Mouse (Mus musculus): ENCODE results near the gene Banp. TPM values are rescaled to one million over a fixed set of nuclear protein-coding genes. Genes with fewer than 3 reads are reported as not detected.

Gene Banp
- total RNA-seq, 2 experiments from 2014 or later, result 44.5 to 52.3 TPM

DNA sequence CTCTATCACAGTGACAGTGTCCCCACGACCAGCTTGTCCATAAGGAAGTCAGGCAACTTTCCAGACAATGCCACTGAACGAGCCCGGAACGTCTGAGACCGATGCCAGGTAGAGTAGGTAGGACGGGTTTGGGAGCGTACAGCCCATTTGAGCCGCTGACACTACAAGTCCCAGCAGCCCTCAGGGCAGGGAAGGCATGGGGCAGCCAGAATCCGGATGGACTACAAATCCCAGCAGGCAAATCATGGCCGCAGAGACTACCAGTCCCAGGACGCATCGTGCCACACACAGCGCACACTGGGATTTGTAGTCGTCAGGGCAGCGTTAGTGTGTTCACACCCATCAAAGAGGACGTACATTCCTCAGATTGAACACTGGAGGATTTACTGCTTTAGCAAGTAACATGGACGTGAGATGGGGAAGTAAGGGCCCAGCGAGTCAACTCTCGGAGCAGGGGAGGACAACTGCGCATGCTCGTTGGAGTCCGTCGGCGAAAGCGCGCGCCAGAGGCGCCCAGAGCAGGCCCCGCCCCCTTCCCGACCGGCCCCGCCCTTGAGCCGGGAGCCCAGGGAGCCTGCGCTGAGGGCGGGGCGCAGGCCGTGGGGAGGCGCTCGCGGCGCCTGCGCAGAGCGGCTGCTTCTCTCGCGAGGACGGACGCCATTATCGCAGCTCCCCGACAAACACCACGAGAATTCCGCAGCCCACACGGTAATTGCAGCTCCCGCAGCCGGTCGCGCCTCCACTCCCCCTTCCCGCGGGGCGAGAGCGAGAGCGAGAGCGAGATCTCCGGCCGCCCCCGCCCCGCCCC lies 595 bp downstream of the Banp start:
- peak; percentile 96 to 98 for DNase-seq (ENCODE audit: low spot score in 2 of 2)

- peak; percentile 39 to 51 for DNase-seq (ENCODE audit: low spot score in 2 of 2)
Measured at GRCm38 (mm10) chr8:121950749-121951655, 1.5 kb downstream of the Banp start.

GRCm38 (mm10) chr8:121951656-121952009 lies 2.1 kb downstream of the Banp start:
- DNase-seq (ENCODE audit: low spot score in 2 of 2), result no peak

GRCm38 (mm10) chr8:121952122-121952521 lies 2.6 kb downstream of the Banp start:
- no peak for DNase-seq (ENCODE audit: low spot score in 2 of 2)

GRCm38 (mm10) chr8:121952800-121953199 lies 3.2 kb downstream of the Banp start:
- no peak for DNase-seq (ENCODE audit: low spot score in 2 of 2)

DNA sequence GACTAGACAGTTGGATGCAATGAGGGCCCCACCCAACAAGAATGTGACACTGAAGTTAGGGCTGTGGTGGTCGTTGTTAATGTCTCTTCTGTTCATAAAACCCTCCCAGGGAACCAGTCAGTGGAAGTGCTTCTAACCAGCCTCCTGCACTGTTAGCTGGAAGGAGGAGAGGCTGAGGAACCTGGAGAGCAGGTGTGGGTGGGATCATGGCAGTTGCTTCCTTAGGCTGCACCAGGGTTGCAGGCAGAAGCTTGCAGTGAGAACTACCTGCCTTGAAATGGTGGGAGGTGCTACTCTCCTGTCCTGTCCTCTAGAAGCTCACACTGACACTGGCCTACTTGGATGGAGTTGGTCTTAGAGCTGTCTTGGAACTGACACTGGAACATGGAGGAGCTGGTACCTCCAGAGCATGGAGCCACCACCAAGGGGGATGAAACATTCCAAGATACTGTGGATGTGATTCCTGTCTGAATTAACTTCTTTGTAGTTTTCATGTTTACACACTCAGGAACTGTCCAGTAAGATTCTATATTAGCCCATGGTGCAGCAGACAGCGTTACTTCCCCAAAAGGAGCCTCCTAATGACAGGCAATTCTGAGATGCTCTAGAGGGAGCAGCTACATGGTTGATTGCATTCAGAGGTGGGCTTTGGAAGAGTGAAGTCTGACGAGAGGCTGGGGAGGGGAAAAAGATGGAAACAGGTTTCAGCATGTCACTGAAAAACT lies 4.4 kb downstream of the Banp start:
- DNase-seq (ENCODE audit: low spot score in 2 of 2), result no peak

GRCm38 (mm10) chr8:121954981-121955555 lies 5.5 kb downstream of the Banp start:
- DNase-seq (ENCODE audit: low spot score in 2 of 2), result no peak

GRCm38 (mm10) chr8:121955825-121956500 lies 6.4 kb downstream of the Banp start:
- DNase-seq (ENCODE audit: low spot score in 2 of 2), result no peak

DNA sequence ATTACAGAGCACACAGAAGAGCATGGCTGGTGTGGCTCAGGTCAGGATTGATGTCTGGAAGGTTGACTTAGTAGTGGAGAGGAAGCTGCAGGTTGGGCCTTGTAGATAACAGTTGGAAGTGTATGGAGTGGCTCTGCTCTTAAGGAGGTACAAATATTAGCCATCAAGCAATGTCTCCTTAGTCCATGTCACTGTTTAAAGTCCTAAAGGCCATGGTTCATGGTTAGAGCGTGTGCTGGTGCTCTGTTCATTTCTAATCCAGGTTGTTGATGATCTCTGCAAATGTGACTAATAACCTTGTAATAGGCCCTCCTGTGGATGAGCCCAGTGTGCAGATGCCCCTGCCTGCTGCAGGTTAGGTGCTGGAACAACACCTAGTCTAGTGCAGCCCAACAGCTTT lies 8.8 kb downstream of the Banp start:
- DNase-seq (ENCODE audit: low spot score in 2 of 2), result no peak

- no peak for DNase-seq (ENCODE audit: low spot score in 2 of 2)
Measured at GRCm38 (mm10) chr8:121962892-121963291, 13.3 kb downstream of the Banp start.

- DNase-seq (ENCODE audit: low spot score in 2 of 2), result no peak
Measured at GRCm38 (mm10) chr8:121964716-121965512, 15.4 kb downstream of the Banp start.

GRCm38 (mm10) chr8:121966110-121966509 lies 16.6 kb downstream of the Banp start:
- no peak for DNase-seq (ENCODE audit: low spot score in 2 of 2)

- DNase-seq (ENCODE audit: low spot score in 2 of 2), result no peak
Measured at GRCm38 (mm10) chr8:121966714-121967448, 17.3 kb downstream of the Banp start.

DNA sequence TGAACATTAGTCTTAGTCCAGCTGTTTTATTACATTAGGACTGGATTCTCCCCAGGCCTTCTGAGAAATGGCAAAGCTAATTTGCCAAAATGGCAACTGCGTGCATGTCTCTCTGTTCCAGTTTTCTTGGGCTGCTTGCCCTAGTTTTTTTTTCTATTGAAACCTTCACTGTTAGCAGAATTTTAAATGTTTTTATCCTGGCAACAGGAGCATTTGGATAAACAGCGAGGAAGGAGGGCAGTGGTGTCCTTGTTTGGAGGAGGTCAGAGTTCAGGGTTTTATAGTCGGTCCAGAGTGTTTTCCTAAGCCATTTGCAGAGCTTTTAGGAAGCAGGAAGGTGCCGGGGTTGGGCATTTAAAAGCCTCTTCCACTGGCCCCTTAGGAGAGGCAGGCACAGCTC lies 18.4 kb downstream of the Banp start:
- DNase-seq (ENCODE audit: low spot score in 2 of 2), result no peak

DNA sequence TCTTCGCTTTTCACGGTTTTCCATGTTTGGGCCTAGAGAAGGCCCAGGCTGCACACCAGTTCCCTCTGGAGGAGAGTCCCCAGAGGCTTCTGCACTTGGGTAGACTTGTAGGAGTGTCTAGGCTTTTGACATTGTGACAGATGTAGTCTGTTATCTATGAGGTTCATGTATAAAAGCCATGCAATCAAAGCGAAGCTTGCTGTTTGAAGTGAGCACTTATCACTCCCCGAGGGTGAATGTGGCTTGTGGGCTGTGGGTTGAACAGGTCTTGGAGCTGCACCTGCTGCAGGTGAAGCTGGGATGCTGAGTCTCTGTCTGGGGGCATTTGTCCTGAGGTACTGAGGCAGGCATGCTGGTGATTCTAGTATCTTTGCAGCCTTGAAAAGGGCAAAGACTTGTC lies 19.0 kb downstream of the Banp start:
- DNase-seq (ENCODE audit: low spot score in 2 of 2), result no peak

DNA sequence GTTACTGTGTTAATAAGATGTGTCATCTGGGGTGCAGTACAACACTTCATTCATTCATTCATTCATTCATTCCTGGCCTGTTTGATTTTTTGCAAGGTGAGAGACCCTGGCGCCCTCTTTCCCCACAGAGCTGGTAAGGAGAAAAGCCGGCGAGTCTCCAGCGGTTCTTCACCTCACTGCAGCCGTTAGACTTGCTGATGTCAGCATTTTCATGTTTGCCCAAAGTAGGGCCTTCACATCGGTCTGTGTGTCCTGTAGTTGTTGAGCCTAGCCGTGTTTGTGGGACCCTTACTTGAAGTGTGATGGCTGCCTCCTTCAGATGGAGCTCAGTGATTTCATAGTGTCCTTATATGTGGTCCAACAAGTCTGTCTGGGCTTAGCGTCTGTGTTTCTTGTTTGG lies 20.7 kb downstream of the Banp start:
- DNase-seq (ENCODE audit: low spot score in 2 of 2), result no peak

DNA sequence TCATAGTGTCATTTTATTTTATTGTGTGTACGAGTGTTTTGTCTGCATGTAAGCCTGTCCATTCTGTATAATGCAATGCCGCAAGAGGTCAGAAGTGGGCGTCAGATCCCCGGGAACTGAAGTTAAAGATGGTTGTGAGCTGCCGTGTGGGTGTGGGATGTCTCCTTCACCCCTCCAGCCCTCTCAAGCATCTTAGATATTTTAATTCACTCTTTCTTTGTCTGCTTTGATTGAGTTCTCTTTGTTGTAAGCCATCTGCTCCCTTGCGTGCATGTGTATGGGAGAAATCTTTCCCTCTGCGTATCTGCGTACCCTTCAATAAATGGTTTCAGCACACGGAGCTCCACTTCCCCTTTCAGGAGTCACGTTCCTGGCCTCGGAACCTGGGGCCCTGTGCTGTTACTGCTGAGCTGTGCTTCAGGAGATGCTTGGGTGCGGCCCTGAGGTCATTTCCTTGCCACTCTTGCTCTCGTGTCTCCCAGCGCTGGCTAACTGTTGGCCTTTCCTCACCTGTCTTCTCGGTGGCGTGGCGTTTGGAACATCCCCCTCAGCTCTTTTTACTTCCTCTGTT lies 22.0 kb downstream of the Banp start:
- DNase-seq (ENCODE audit: low spot score in 2 of 2), result no peak

DNA sequence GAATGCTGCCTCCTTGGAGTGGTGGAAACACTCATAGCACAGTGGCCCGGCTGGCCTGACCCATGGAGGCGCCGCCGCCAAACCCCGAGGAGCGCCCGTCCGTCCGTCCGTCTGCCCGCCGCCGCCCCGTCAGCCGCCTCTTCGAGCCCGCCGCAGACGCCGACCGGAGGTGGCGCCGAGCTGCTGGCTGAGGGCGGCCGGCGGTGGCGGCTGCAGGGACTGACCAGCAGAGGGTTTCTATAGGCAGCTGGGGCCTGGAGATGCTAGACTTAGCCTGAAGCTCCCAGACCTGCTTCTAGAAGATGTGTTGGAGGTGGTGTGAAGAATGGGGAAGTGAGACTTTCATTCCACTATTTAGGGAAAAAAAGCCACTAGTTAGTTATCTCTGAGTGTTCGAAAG lies 24.4 kb downstream of the Banp start:
- DNase-seq (ENCODE audit: low spot score in 2 of 2), result no peak
